Mouse (Mus musculus) C2C12 (cell line): ENCODE results near the gene Nudt3. TPM values are rescaled to one million over a fixed set of nuclear protein-coding genes. Genes with fewer than 3 reads are reported as not detected.

Source experiments
- H3K27me3 ChIP-seq: one replicate; pipeline ENCODE4 v1.6.1; 2011; ENCODE audit not compliant: control insufficient read depth, insufficient read depth, insufficient read length
- H3K36me3 ChIP-seq: one replicate; pipeline ENCODE4 v1.6.1; 2011; ENCODE audit not compliant: control insufficient read depth, insufficient read depth
- H3K4me3 ChIP-seq: one replicate; pipeline ENCODE4 v1.5.1; 2011; ENCODE audit warnings: mild to moderate bottlenecking, control low read depth; ENCODE audit not compliant: poor library complexity, insufficient read depth, severe bottlenecking
- H3K79me2 ChIP-seq: one replicate; pipeline ENCODE4 v1.6.1; 2011; ENCODE audit not compliant: control insufficient read depth, insufficient read depth
- H3K79me3 ChIP-seq: one replicate; pipeline ENCODE4 v1.6.1; 2011; ENCODE audit warnings: low read depth, control low read depth
- H3ac ChIP-seq: one replicate; pipeline ENCODE3; 2011; ENCODE audit warnings: low read depth; ENCODE audit not compliant: control insufficient read depth, insufficient read length
- CEBPB ChIP-seq: IDR thresholded peaks from one replicate; pipeline ENCODE4 v1.6.1; 2011; ENCODE audit warnings: low read depth, mild to moderate bottlenecking, control low read depth, moderate library complexity
- CTCF ChIP-seq: IDR thresholded peaks from one replicate; pipeline ENCODE4 v1.5.1; 2011; ENCODE audit not compliant: control insufficient read depth, insufficient read depth, insufficient read length
- FOSL1 ChIP-seq: IDR thresholded peaks from one replicate; pipeline ENCODE4 v1.8.0; 2011; ENCODE audit warnings: mild to moderate bottlenecking, low read length; ENCODE audit not compliant: poor library complexity, insufficient read depth, severe bottlenecking
- MAX ChIP-seq: IDR thresholded peaks from one replicate; pipeline ENCODE4 v1.6.1; 2011; ENCODE audit warnings: mild to moderate bottlenecking, control low read depth
- MYOD1 ChIP-seq: IDR thresholded peaks from one replicate; pipeline ENCODE4 v1.6.1; 2011; ENCODE audit warnings: low read depth; ENCODE audit not compliant: control insufficient read depth, insufficient read length
- MYOG ChIP-seq: IDR thresholded peaks from one replicate; pipeline ENCODE4 v1.6.1; 2011; ENCODE audit not compliant: control insufficient read depth, insufficient read length; ENCODE audit errors: extremely low read depth
- USF1 ChIP-seq: IDR thresholded peaks from one replicate; pipeline ENCODE4 v1.6.1; 2011; ENCODE audit warnings: low read depth, mild to moderate bottlenecking, control low read depth, moderate library complexity
- polyA plus RNA-seq: library from polyadenylated mRNA; unstranded; fragments of >200 nt; fragmentation: generic; extraction: Trizol; gene quantifications from one replicate; pipeline ENCODE4 v1.2.1, GENCODE M21; 2012; ENCODE audit warnings: missing spikeins

Nudt3 gene
- polyA plus RNA-seq, 1 experiment = 123 TPM

DNA sequence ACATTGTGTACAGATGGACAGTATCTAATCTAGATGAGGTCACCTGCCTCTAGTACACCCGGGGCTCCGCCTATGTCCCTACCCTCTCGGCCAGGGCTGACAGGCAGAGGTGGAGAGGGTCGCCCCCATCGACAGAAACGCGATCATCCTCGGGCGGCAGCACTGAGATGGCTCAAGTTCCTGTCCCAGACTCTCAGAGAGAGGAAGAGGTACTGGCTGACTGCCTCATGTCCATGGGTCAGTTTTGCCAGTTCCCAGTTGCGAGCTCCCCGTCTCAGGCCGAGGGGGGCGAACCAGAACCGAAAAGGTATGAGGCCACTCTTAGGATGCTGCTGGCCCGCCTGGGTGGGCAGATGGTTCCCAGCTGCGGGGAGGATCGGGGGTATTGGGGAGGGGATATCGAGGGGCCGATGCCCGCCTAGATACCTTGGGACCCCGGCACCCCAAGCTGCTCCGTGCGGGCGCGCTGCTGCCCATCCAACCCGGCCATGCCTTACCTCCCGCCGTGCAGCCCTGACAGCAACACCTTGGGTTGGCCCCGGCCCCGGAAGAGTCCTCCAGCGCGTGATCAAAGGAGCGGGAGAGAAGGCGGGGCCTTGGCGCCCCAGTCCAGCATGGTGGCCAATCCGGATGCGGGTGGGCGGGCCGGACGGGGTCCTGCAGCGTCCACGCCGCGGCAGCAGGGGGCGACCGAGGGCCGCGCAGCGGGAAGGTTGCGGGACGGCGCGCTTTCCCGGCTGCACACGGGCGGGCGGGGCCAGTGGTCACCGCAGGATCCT lies 57.9 kb downstream of the Nudt3 start, which contains the start of gene AI413582:
AI413582 (minus strand) TSS at position 594 of the 779 bp plus-strand sequence.
- H3ac ChIP-seq = peak within 1 kb of the TSS; percentile 82
- peaks cover 5% of the 10 kb centered on the region for H3K36me3 ChIP-seq
- H3K4me3 ChIP-seq = peak within 1 kb of the TSS; percentile 55
- no peaks in the 10 kb centered on the region for H3K27me3 ChIP-seq
- peaks cover 3% of the 10 kb centered on the region for H3K79me3 ChIP-seq
- peaks cover 15% of the 10 kb centered on the region for H3K79me2 ChIP-seq
- TF ChIP-seq CTCF = peak; percentile 99
- TF ChIP-seq MYOD1 = no peak
- TF ChIP-seq USF1 = peak; percentile 56

DNA sequence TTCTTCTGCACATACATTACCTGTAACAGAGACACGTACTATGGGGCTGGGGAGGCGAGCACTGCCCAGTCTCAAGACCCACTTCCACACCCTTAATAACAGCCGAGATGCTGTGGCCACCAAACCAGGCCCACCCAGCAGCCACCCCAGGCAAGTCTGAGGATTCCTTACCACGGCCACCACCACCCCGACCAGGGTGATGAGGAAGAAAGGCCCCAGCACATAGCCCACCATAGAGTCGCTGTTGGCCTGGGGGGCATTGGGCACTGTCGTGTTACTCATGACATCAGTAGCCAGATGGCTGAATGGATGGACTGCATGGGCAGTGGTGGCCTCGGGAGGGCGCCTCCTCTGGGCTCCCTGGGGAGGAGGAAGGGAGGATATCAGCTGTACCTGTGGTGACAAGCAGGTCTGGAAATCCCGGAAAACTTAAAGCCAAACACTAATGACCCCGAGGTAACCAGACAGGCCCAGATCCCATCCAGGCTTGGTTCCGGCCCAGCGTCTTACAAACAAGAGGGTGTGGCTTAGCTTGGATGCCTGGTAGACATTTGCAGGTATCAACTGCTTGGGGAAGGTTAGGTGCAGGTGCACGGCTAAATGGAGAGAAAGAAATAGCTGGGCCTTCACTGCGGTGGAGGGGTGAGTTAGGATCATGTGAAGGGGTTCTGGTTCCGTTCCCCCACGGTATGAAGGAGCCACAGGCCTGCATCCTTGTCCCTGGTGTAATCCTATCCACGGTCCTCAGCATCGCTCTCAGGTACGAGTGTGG lies 58.7 kb downstream of the Nudt3 start:
- Histone ChIP-seq H3K36me3 (peaks cover 12% of the 10 kb centered on the region), H3K27me3 (no peaks in the 10 kb centered on the region), H3K79me3 (peaks cover 11% of the 10 kb centered on the region), H3K4me3 (peak overlapping the region; percentile 55), H3ac (peak overlapping the region; percentile 55), H3K79me2 (peaks cover 23% of the 10 kb centered on the region)
- TF ChIP-seq MYOD1 = no peak
- TF ChIP-seq CEBPB = no peak
- no peak for TF ChIP-seq CTCF
- no peak for TF ChIP-seq FOSL1
- TF ChIP-seq MYOG = no peak
- TF ChIP-seq MAX = no peak
- no peak for TF ChIP-seq USF1

DNA sequence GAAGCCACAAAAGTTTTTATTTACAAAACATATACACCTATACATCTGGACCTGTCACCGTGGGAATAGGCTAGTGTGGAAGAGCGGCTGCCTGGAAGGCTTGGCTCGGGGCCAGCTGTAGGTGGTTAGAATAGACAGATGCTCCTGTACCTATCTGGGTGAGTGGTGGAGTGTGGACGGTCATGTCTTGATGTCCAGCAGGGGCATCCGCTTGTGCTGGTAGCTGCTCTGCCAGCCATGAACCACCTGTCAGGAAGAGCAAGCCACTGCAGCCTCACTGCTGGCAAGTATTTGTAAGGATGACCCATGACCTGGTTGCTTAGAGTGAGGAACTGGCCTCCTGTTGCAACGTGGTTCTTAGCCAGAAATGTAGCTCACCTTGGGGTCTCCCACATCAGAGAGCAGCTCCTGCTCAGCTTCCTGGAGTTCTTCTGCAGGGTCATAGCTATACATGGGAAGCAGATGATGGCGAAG lies 59.5 kb downstream of the Nudt3 start:
- Histone ChIP-seq H3K79me2 (peaks cover 31% of the 10 kb centered on the region), H3K36me3 (peaks cover 12% of the 10 kb centered on the region), H3K79me3 (peaks cover 17% of the 10 kb centered on the region), H3ac (peak overlapping the region; percentile 4), H3K27me3 (no peaks in the 10 kb centered on the region), H3K4me3 (no peak overlapping the region)
- no peak for TF ChIP-seq USF1
- no peak for TF ChIP-seq CEBPB
- no peak for TF ChIP-seq CTCF
- TF ChIP-seq MYOD1 = no peak
- TF ChIP-seq MYOG = no peak
- TF ChIP-seq FOSL1 = no peak
- TF ChIP-seq MAX = no peak

DNA sequence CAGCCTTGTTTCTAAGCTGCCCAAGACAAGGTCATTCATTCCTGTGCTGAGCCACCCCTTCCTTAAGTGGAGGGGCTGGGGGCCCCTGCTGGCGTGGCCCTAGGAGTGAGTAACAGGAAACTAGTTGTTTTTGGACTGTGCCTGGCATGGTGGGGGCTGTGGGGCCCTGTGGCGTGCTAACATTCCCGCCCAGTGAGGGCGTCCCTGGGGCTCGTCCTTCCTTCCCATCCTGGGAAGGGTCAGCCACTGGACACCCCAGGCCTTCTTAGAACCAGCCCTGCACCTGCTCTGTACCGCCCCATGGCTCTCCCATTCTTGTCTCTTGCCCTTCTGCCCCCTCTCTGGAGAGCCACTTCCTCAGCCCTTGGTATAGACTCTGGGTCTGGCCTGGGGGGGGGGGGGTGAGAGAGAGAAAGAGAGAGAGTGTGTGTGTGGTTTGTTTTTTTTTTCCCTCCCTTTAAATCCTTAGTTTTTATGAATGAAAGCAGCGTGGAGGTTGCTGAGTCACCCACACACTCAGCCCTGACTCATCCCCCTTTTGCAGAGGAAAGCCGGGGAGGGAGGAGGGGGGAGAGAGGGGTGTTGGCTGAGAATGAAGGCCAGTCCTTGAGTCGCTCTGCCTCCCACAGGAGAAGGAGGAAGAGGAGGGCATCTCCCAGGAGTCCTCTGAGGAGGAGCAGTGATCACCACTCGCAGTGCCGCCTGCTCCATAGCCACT lies 61.3 kb downstream of the Nudt3 start:
- H3K79me3 ChIP-seq = peaks cover 35% of the 10 kb centered on the region

DNA sequence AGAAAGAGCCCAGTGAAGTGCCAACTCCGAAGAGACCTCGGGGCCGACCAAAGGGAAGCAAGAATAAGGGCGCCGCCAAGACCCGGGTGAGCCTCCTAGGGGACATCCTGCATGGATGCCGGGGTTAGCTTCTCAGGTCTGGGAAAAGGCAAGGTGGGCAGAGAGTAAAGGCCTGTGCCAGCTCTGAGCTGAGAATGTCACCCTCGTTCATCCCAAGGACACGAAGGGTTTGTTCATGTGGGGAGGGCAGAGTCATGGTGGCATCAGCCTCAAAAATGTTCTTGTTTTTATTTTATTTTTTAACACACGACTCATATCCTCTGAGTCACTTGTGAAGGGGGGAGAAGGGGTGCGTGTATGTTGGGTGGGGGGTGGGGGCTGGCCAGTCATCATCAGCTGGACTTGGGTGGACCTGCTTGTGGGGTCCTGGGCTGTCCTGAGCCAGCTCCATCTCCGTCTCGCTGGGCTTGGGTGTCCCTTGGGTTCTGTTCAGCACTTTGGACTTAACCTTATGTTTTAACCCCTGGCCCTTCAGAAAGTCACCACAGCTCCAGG lies 62.3 kb downstream of the Nudt3 start:
- H3K4me3 ChIP-seq = peak overlapping the region; percentile 14
- H3K36me3 ChIP-seq = peaks cover 14% of the 10 kb centered on the region

More for the DNA sequence above, 61.3 kb downstream of the Nudt3 start:
- Histone ChIP-seq H3K79me2 (peaks cover 49% of the 10 kb centered on the region), H3K4me3 (no peak overlapping the region), H3K36me3 (peaks cover 14% of the 10 kb centered on the region), H3ac (peak overlapping the region; percentile 29), H3K27me3 (no peaks in the 10 kb centered on the region)
- peak; percentile 79 for TF ChIP-seq MYOD1
- peak; percentile 15 for TF ChIP-seq MAX
- TF ChIP-seq CEBPB = no peak
- peak; percentile 81 for TF ChIP-seq FOSL1

More for the DNA sequence above, 62.3 kb downstream of the Nudt3 start:
- Histone ChIP-seq H3K27me3 (no peaks in the 10 kb centered on the region), H3K79me2 (peaks cover 55% of the 10 kb centered on the region), H3K79me3 (peaks cover 38% of the 10 kb centered on the region), H3ac (peak overlapping the region; percentile 59)
- TF ChIP-seq MAX = no peak
- TF ChIP-seq USF1 = no peak
- TF ChIP-seq MYOD1 = no peak
- no peak for TF ChIP-seq CEBPB
- TF ChIP-seq FOSL1 = no peak
- TF ChIP-seq MYOG = no peak
- no peak for TF ChIP-seq CTCF
